Mouse (Mus musculus) hindbrain, postnatal 0 days (tissue): ENCODE results near the gene Cep19. TPM values are rescaled to one million over a fixed set of nuclear protein-coding genes. Genes with fewer than 3 reads are reported as not detected.

Experiments
- ATAC-seq: fragments of 200-750 bp; cut with Nextera tagmentation; 2 replicates; pipeline ENCODE4 v1.8.0; 2017; ENCODE audit warnings: mild to moderate bottlenecking, moderate TSS enrichment, moderate library complexity
- DNase-seq: peaks from one replicate; pipeline ENCODE4 v3.0.0-alpha.2; 2015; ENCODE audit warnings: low spot score
- H3K27ac ChIP-seq: fragments of 300-500 bp; sonication (generic); 2 replicates; pipeline ENCODE4 v1.5.1; 2014; ENCODE audit warnings: mild to moderate bottlenecking
- H3K27me3 ChIP-seq: fragments of 300-500 bp; sonication (generic); 2 replicates; pipeline ENCODE4 v1.6.1; 2014; ENCODE audit warnings: low read length, mixed read lengths; ENCODE audit not compliant: insufficient read depth
- H3K36me3 ChIP-seq: fragments of 300-500 bp; sonication (generic); 2 replicates; pipeline ENCODE4 v1.6.1; 2014; ENCODE audit warnings: low read length, mixed read lengths; ENCODE audit not compliant: insufficient read depth
- H3K4me1 ChIP-seq: fragments of 300-500 bp; sonication (generic); 2 replicates; pipeline ENCODE4 v1.6.1; 2014; ENCODE audit warnings: antibody characterized with exemption, low read length, mixed read lengths; ENCODE audit not compliant: insufficient read depth
- H3K4me2 ChIP-seq: fragments of 300-500 bp; sonication (generic); 2 replicates; pipeline ENCODE4 v1.6.1; 2014; ENCODE audit warnings: low read depth, mild to moderate bottlenecking, low read length, moderate library complexity, mixed read lengths
- H3K4me3 ChIP-seq: fragments of 300-500 bp; sonication (generic); 2 replicates; pipeline ENCODE4 v1.5.1; 2014; ENCODE audit warnings: low read length
- H3K9ac ChIP-seq: fragments of 300-500 bp; sonication (generic); replicated peaks from 2 replicates; pipeline ENCODE4 v1.6.1; 2014; ENCODE audit warnings: mild to moderate bottlenecking, low read length, moderate library complexity, mixed read lengths
- H3K9me3 ChIP-seq: fragments of 300-500 bp; sonication (generic); 2 replicates; pipeline ENCODE4 v1.6.1; 2016; ENCODE audit warnings: low read length, mixed read lengths
- CTCF ChIP-seq: IDR thresholded peaks from 2 replicates; pipeline ENCODE4 v1.5.1; 2016; ENCODE audit warnings: antibody characterized with exemption, control low read depth, low read depth
- WGBS: fragments of 180-500 bp; shearing (Covaris S2); extraction: QIAGEN DNeasy Blood & Tissue Kit; methylation state at CpG from one replicate; pipeline ENCODE4 v1.1.7; 2014; 5-methylcytosine and 5-hydroxymethylcytosine counted together
- polyA plus RNA-seq: library from polyadenylated mRNA; unstranded; fragments of >200 nt; fragmentation: Nextera tagmentation; extraction: Ambion mirVana; gene quantifications from 2 replicates; pipeline ENCODE4 v1.2.1, GENCODE M21; 2015
- total RNA-seq: library from RNA; depleted of rRNA; stranded (reverse); fragments of >200 nt; gene quantifications from 2 replicates; pipeline ENCODE4 v1.2.3, GENCODE M21; 2014

Gene Cep19
- total and polyA plus RNA-seq, 2 experiments from 2014 or later, result 20.1 to 55.0 TPM

DNA sequence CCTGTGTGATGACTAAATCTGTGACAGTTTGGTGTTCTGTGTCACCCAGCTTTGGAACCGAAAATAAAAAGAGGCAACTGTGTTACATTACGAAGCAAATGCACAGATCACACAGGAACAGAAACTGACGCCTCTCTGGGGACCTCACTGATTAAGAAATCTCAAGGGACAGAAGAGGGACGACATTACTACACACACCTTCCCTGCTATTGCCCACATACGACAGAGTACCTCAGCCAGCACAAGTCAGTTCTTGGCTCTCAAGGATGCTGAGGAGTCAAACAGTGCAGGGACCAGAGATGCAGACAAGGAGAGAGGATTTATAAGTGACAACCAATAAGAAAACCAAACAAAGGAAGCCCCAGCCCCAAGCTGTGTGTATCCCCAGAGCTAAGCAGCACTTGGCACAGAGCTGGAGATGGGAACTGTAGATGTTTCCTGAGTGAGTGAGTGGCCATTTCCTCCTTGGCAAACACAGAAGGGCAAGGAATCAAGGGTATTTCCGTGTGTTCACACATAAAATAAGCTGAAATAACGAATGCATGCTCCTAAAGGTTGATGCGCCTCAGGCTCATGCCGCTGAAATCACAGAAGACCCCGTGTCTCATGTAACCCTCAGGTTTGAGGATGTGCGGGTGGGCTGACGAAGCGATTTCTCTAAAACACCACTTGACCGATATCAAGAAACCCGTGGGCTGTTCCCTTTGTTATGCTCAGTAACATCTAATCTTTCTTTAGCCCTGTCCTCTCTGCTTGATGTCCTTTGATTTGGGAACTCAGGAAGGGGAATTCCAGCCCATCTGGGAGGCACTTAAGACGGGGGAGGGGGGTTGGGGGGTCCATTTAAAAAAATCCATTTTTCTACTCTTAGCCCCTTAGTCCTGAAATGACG is 25.1 kb downstream of the Cep19 start:
- no peak for DNase-seq
- ATAC-seq, result no peak

GRCm38 (mm10) chr16:32125364-32125763 is 25.8 kb downstream of the Cep19 start:
- no peak overlapping the region for H3K9ac ChIP-seq
- H3K27ac ChIP-seq, result no peak overlapping the region
- 95% methylated on average over 3 of the region's 3 CpGs for WGBS
- H3K27me3 ChIP-seq, result no peaks in the 10 kb centered on the region
- no peak overlapping the region for H3K4me2 ChIP-seq
- H3K4me1 ChIP-seq, result no peaks in the 10 kb centered on the region
- ATAC-seq (no peak), DNase-seq (no peak)
- H3K4me3 ChIP-seq, result no peak overlapping the region
- no peak for TF ChIP-seq CTCF
- H3K36me3 ChIP-seq, result no peaks in the 10 kb centered on the region
- H3K9me3 ChIP-seq, result no peaks in the 10 kb centered on the region

More for the DNA sequence above, 25.1 kb downstream of the Cep19 start:
- Histone ChIP-seq H3K9ac (no peak overlapping the region), H3K9me3 (no peaks in the 10 kb centered on the region), H3K4me1 (no peaks in the 10 kb centered on the region), H3K27me3 (no peaks in the 10 kb centered on the region), H3K4me2 (no peak overlapping the region), H3K27ac (no peak overlapping the region), H3K36me3 (no peaks in the 10 kb centered on the region), H3K4me3 (no peak overlapping the region)
- TF ChIP-seq CTCF, result no peak
- WGBS, result 70% methylated on average over 17 of the region's 17 CpGs

GRCm38 (mm10) chr16:32127046-32127445 is 27.4 kb downstream of the Cep19 start:
- DNase-seq (no peak), ATAC-seq (no peak)
- Histone ChIP-seq H3K9me3 (no peaks in the 10 kb centered on the region), H3K4me2 (no peak overlapping the region), H3K4me1 (no peaks in the 10 kb centered on the region), H3K4me3 (no peak overlapping the region), H3K36me3 (no peaks in the 10 kb centered on the region), H3K27me3 (no peaks in the 10 kb centered on the region), H3K9ac (no peak overlapping the region), H3K27ac (no peak overlapping the region)
- no peak for TF ChIP-seq CTCF
- WGBS, result 94% methylated on average over 4 of the region's 4 CpGs

- DNase-seq (no peak), ATAC-seq (no peak)
- WGBS, result 84% methylated on average over 20 of the region's 20 CpGs
- Histone ChIP-seq H3K9ac (no peak overlapping the region), H3K27me3 (no peaks in the 10 kb centered on the region), H3K4me1 (no peaks in the 10 kb centered on the region), H3K4me2 (0 out of 2 replicates have a peak overlapping the region, but pooled peaks have one; percentile 27), H3K9me3 (no peaks in the 10 kb centered on the region), H3K36me3 (no peaks in the 10 kb centered on the region), H3K27ac (no peak overlapping the region), H3K4me3 (no peak overlapping the region)
- no peak for TF ChIP-seq CTCF
Observed at GRCm38 (mm10) chr16:32129449-32130189, 30.0 kb downstream of the Cep19 start.

DNA sequence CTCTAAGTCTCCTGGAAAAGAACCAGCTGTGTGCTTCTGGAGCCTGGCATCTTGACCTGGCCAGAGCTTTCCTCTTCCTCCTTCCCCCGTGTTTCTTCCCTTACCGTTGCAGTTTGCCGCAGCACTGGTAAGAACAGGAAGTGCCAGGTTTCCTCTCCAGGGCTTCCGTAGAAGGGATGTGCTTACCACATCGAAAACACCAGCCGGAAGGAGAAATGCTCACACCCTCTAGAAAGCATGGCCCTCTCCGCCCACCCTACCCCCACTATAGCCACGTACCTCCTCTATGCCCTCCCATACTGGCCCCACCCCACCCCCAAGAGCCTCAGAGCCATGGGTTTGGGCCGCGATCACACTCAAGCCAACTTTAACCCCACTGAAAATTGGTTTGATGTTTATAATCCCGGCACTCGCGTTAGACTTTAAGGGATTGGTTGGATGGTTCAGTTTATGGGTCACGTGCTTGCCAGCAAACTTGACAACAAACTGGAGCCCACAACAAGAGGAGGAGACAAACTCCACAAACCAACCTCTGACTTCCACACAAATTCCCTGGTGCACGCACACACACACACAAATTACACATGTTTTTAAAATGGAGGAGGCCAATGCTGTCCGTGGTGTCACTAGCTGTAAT is 30.7 kb downstream of the Cep19 start:
- Histone ChIP-seq H3K27me3 (no peaks in the 10 kb centered on the region), H3K4me3 (no peak overlapping the region), H3K27ac (no peak overlapping the region), H3K9me3 (no peaks in the 10 kb centered on the region), H3K36me3 (no peaks in the 10 kb centered on the region), H3K9ac (no peak overlapping the region), H3K4me2 (0 out of 2 replicates have a peak overlapping the region, but pooled peaks have one; percentile 27), H3K4me1 (no peaks in the 10 kb centered on the region)
- WGBS, result 80% methylated on average over 16 of the region's 16 CpGs
- no peak for TF ChIP-seq CTCF
- DNase-seq (no peak), ATAC-seq (no peak)

DNA sequence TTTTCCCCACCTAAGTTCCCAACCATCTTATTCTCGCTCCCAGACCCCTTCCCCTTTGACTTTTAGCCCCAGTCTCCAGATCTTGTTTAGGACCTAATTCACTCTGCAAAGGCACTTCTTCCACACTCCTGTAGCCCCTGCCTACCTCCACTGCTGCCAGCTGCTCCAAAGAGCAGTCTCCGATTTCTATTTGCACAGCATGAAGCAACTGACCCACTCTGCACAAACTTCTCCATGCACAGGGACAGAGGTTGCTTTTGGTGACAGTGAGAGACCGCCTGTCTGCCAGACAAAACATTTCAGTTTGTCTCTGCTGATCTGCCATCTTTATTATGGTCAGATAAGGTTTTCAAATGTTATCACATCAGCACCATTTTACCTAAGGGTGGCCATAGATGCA is 33.5 kb downstream of the Cep19 start:
- 80% methylated on average over 3 of the region's 3 CpGs for WGBS
- no peak overlapping the region for H3K4me3 ChIP-seq
- H3K36me3 ChIP-seq, result no peaks in the 10 kb centered on the region
- no peak overlapping the region for H3K4me2 ChIP-seq
- DNase-seq, result no peak
- no peaks in the 10 kb centered on the region for H3K4me1 ChIP-seq
- ATAC-seq, result no peak
- no peaks in the 10 kb centered on the region for H3K9me3 ChIP-seq
- no peak overlapping the region for H3K9ac ChIP-seq
- H3K27ac ChIP-seq, result no peak overlapping the region
- no peaks in the 10 kb centered on the region for H3K27me3 ChIP-seq
- no peak for TF ChIP-seq CTCF
